Mouse (Mus musculus): ENCODE measurements at regions not wholly inside any gene's neighbourhood (a gene's known extent, or its start where the extent isn't known, plus 50 kb on each side); places are given as distances from the start of the nearest gene placed in this dataset.

DNA sequence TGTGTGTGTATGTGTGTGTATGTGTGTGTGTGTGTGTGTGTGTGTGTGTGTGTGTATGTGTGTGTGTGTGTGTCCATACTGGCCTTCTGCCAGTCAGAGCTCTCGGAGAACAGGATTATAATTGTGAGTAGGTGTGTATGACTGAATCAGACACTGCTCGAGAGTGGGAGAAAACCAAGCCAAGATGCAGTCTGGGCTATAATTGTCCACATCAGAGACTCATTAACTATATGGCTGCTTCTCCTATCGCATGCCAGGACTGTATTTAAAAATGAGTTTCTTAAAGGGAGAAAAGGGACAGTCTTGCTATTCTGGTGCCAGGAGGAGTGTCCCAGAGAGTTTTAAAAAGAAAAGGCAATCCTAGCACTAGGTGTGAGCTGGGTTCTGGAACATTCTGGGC, 58.7 kb upstream of the Adpgk start:
- ATAC-seq (ENCODE audit: low TSS enrichment): peak; percentile 92

DNA sequence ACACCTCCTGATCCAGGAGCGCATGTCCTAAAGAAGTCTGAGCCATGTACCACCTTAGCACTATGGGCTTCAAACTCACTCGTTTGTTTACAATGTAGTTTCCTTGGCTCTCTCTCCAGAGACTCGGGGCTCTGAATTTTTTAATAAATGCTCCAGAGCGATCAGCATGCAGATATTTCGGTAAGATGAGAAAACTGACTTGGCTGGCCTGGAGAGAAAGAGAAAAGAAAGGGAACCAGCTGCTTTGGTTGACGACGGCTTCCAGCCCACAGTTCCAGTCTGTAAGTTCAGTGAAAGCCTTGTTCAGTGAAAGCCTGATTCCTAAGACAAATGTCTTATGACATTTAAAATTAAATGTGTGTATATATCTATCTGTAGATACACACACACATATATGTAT, 59.4 kb upstream of the Adpgk start:
- no peak for ATAC-seq (ENCODE audit: low TSS enrichment)

DNA sequence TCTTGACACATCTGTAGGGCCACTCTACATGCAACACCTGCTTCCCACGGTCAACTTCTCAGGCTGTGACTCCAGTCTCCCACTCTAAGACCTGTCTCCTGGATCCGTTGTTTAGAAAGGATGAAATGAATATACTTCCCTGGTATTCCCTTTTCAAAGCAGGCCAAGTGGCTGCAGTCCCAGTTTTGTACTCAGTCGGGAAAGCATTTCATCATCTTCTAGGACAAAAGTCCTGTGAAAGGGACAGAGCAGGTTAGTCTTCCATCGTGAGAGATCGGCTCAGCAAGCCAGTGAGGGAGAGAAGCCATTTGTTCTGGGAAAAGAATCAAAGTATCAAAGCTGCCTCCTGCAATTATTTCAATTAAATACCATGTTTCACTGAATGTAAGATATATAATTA, 60.2 kb upstream of the Adpgk start:
- ATAC-seq (ENCODE audit: low TSS enrichment): no peak

DNA sequence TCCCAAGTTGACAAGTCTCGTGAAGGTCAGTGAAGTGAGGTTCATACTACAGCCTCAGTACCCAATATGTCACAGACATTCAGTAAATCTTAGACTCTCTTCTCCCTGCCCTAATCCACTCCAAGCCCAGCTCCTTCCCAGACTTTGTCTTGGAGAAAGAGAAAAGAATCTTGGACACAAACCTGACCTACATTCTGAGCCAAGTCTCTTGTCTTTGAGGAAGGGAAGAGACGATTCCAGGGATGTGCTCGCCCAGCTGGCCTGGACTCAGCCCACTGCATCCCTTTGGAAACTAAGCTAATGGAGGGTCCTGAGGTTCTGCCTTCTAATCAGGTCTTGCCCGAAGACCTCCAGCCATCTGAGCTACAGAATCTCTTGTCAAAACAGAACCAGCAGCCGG, 61.2 kb upstream of the Adpgk start:
- peak; percentile 53; the same call in 1 of the 2 replicates for ATAC-seq (ENCODE audit: low TSS enrichment)

DNA sequence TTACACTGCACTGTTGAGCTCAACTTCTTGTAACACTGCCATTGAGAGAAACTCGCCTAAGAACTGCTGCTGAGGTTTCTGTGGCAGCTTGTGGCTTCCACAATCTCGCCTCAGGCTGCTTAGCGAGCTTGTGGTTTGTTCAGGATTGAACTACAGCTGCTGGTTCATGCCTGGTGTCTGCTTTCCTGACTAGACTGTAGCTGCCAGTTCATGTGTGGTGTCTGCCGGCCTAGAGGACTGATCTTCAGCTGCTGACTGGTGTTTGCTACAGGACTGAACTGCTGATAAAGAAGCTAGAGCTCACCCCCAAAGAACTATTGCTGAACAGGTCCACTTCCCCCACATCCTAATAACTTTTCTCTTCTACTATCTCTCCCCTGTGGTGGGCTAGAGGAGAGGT, 63.4 kb upstream of the Adpgk start:
- no peak for ATAC-seq (ENCODE audit: low TSS enrichment)

DNA sequence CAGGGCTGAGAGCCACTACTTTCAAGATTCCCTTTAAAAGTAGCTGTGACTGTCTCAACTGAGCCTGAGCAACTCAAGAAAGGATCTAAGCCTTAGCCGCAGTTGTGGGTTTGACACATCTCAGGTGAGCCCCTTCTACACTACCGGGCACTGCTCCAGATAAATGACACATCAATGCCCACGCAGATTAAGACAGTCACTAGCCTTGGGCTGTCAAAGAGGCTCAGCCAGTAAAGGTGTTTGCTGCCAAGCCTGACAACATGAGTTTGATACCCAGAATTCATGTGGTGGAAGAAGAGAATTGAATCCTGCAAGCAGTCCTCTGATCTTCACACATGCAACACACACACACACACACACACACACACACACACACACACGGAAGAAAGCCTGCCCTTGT, 65.0 kb upstream of the Adpgk start:
- no peak for ATAC-seq (ENCODE audit: low TSS enrichment)

DNA sequence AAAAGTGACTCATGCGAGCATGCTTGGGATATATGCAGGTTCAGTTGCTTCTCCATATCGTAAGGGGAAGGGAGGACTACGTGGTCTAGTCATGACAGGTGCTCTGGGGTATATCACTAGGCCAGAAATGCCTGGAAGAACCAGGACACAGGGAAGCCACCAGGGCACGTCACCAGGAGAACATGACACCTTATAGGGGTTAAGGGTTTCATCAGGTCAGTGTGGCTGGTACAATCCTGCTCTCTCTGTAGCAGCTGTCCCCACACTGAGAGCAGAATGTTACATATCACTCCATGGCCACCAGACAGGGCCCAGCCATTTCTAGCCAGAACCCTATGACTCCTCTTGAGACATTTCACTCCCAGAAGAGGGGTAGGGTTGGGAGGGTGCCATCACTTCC, 72.1 kb upstream of the Adpgk start:
- ATAC-seq (ENCODE audit: low TSS enrichment): no peak

DNA sequence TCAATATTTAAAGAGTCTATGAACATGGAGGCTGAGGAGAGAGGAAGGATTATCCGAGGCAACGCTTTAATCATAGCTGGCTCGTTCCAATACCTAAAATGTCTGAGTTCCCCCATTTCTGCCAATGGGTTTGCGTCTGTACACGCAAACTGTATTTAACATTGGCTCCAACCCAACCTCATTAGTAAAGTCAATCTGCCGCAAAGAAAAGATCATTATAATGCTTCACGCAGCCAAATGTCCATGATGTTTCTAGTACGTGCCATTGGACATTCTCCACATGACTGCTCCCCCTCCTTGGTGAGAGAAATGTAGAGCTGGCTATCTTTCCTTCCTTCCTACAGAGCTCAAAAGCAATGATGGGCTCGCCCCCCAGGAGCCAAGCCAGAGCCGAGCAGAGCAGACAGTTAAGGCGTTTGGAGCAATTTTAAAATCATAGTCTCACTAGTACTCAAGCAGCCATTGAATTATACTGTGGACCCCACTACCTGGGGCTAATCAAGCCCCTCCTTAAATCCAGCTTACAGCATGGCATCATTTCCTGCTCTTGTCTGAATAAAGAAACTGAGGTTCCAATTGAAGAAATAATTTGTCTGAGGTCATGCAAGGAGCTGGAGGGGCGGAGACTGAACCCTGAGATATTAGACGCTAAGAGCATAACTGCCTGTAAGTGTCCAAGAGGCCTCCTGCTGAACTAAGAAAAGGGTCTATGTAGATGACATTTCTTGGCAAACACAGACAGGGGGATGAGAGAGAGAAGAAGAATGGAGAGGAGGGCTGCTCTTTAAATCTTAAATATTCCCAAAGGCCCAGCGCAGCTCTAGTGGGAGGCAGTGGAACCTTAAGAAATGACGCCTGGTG, 88.5 kb upstream of the Adpgk start:
- no peak for ATAC-seq (ENCODE audit: low TSS enrichment)

DNA sequence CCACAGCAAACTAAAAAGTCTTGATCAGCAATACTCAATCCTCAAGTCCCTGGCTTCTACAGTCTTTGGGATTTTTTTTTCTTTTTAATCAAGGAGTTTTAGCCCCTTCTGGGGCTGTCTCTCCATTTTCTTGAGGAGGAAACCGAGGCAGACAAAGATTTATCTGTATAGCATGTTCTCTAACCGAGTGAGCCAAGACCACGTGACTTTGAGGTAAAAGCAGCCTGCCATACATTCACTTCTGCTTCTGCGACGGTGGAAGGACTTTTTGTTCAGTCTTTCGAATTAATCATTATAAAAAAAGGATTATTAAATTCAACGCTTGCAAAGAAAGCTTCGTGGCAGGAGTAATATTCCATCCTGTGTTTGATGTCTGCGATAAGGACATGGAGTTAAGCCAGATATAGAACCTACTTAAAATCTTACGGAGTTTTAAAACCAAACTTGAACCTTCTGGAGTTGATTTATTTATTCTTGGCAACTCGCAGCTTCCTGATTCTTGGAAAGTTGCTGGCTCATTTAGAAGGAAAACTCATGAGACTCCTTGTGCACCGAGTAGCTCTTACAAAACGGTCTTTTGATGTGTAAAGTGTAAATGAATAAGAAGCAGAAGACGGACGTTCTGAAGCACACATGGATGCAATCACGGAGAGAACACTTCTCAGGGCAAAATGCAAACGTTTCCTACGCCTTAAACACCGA, 91.7 kb upstream of the Adpgk start:
- ATAC-seq (ENCODE audit: low TSS enrichment): no peak

DNA sequence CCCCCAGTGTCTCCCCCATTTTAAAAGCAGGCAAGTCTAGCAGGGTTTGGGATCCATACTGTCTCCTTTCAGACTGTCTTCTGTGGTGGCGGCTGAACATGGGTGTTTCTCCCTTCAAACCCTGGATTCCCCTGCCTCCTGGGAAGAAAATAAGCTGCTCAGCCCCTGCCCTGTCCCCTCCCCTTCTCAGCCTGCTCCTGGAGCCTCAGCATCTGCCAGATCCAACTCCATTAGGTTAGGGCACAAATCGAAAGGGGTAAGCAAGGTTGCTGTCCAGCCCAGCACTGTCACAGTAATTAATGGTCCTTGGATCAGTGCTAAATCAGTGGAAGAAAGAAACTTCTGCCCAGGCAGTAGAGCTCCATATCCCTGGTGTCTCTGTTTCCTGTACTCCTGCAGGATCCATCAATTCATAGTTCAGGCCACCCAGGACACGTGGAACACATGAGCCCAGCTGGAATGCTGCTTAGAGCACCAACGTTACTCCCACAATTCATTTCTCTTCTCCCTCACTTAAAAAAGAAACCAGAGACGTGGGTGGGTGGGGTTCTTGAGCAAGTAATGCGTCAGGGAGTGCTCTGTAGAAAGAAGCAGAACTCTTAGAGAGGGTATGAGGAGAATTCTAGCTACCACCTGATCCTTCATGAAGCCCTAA, 93.0 kb upstream of the Adpgk start:
- ATAC-seq (ENCODE audit: low TSS enrichment): peak; percentile 62

DNA sequence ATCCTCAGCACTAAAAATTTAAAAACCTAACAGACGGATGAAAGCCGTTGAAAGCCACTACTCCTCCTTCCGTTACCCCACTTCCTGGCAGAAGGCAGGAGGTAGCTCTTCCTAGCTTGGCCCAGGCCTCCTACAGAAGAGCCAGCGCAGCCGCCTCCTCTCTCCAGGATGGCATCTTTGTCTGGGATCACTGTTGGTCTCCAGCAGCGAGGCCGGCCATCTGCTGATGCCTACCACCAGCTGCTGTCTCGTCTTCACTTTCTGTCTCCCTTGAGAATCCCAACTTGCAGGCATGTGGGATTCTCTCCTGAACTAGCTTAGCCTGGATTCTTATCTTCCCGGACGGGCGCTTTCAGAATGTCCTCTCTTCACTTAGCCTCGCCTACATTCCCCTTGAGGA, 93.9 kb upstream of the Adpgk start:
- ATAC-seq (ENCODE audit: low TSS enrichment): peak; percentile 89

DNA sequence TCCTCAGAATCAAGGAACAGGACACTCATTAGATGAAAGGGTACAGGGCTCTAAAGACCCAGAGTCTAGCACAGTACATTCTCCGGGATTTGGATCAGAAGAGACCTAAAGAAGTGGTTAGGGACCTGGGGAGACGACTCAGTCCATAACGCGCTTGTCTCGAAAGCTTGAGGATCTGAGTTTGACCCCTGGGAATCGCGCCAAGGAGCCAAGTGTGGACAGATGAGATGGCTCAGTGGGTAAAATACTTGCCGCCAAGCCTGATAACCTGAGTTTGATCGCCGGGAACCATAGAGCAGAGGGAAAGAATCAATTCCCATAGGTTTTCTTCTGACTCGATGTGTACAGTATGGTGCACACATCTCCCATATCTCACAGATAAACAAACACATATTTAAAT, 97.4 kb upstream of the Adpgk start:
- ATAC-seq (ENCODE audit: low TSS enrichment): no peak

DNA sequence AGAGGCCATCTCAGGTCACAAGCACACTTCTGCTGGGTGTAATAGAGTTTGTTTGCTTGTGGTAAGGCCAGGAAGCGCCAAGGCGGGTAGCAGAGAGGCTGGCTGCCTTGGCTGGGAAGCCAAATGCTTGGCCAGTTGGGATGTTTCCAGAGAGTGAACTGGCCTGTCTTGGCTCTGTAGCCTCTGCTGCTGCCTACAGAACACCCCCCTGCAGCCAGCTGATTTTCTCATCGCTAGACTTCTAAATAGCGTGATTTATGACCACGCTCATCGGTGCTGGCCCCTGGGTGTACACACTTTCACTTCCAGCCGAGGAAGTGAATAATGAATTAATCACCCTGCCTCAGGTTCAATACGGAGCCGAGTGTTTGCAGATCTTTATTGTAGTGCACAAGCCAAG, 102.2 kb upstream of the Adpgk start:
- ATAC-seq (ENCODE audit: low TSS enrichment): no peak

DNA sequence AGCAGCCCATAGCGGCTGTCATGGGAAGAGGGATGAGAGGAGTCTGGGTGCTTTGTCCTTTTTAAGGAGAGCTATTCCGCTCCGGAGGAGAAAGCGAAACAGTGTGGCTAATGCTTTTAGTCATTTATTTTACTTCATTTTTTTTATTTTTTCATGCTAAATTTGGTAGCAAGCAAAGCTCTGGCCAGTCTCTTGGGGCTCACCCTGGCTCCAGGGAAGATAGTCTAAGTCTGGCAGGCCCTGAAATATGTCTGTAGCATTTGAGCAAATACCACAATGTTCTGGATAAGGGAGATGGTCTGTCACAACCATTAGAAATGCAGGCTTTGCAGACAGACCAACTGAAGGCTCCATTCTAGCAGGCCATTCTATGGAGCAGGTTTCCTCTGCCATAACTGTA, 102.9 kb upstream of the Adpgk start:
- ATAC-seq (ENCODE audit: low TSS enrichment): no peak

DNA sequence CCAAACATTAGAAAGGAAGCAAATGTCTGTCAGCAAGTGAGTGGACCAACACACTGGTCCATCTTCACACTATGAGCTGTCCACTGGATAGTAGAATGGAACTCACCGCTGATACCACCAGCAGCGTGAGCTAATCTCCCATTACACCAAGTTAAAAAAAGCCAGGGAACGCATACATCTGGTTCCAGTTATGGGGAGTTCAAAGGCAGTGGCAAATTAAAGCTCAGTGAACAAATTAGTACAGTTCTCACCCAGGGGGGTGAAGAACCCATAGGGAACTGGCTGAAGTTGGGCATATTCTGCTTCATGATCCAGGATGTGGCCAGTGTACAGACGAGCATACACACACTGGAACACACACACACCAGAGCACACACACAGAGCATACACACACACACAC, 105.0 kb upstream of the Adpgk start:
- ATAC-seq (ENCODE audit: low TSS enrichment): no peak

DNA sequence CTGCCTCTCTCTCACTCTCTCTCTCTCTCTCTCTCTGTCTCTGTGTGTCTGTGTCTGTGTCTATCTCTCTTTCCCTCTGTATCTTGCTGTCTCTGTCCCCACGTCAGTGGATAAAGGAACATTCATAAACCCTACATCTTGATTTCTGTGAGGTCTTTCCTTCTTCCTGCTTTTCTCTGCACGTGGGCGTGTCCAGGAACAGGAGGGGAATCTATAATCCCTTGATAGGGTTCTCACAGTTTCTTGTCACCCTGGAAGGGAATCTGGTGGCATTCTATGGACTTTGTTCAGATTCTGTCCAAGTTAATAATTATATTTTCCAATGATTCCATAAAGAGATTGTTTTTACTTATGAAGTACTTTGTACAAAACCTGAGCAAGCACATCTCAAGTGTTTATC, 107.3 kb upstream of the Adpgk start:
- ATAC-seq (ENCODE audit: low TSS enrichment): no peak

DNA sequence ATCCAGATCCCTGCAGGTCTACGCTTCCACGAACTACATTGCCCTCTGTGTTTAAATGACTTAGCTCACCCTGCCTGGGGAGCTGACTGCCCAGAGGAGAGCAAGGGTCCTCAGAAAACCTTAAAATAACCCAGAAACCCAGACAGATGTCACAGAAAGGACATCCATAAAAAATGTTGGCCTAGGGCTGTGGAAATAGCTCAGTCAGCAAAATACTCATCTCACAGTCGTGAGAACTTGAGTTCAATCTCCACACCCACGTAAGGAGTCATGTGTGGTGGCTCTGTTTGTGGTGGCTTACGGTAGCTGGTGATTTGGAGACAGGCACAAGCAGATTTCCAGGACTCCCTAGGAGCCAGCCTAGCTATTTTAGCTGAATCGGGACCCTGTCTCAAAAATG, 108.5 kb upstream of the Adpgk start:
- ATAC-seq (ENCODE audit: low TSS enrichment): peak; percentile 65; the same call in 1 of the 2 replicates

DNA sequence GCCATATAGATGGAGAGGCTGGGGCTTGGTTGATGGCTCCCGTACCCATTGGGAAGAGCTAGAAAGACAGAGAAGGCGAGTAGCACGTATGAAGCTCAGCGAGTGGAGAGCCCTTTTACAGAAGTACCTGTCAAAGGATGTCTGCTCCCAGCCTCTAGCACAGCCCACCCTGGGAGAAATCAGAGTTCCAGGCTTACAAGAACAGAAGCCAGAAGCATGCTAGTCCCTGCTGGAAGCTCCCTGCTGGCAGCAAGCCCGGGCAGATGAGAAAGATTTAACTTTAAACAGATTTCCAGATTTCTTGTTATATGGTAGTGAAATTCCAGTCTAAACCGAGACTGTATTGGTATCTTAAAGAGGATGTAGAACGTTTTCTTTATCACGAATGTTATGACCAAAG, 108.9 kb upstream of the Adpgk start:
- ATAC-seq (ENCODE audit: low TSS enrichment): peak; percentile 84

DNA sequence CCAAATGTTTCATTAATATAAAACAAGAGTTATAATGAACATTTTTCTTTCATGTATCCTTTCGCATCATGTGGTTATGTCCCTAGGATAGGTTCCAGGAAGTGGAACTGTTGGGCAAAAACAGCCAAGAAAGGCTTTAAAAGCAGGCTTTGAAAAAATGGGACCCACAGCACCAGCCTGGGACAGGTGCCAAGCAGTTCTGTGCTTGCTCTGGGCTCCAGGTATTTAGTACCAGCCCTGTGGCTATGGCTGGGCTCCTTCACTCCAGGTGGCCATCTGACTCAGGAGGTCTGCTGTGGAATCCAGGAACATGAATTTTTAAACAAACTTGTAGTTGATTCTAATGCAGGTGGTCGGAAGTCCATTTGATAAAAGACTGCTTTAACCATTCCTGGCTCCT, 119.8 kb upstream of the Adpgk start:
- no peak for ATAC-seq (ENCODE audit: low TSS enrichment)

DNA sequence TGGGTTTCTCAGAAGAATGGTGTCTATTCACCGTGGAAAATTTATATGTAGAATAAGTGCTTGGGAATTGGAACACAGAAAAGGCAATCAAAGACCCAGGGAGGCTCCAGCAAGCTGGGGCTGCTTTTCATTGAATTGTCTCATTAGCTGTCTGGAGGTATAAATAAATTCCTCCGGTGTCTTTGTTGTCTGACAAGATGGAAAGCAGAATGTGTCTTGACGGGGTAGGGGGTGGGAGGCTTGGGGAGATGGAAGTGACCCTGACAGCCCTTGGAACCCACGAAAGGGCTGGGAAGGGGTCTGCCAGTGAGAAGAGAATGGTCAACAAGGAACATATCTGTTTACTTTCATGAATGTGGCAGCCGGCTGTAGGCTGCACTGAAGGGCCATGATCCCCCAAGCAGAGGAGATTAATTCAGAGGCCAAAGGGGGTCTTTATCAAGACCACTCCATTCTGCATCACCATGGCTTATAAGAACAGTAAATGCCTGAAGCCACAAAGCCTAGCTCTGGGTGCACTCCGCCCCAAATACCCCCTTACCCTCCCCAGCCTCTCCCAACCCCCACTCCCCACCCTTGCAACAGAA, 127.2 kb upstream of the Neo1 start:
- ATAC-seq (ENCODE audit: low TSS enrichment): no peak

DNA sequence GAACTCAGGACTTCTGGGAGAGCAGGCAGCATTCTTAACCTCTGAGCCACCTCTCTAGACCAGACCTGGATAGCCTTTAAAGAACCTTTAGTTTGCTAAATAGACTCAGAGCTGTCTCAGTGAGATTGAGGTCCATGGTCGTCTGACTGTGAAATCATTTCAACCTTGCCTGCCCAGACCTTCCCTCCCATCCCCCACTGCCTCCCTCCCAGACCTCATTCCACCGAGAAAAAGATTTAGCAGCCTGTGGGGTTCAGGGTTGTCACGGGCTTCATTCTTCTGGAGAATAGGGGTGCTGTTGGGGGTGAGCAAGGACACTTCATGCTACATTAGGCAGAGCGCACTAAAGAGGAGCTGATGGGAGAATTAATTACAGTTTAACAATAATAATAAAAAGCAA, 126.7 kb upstream of the Neo1 start:
- ATAC-seq (ENCODE audit: low TSS enrichment): no peak

DNA sequence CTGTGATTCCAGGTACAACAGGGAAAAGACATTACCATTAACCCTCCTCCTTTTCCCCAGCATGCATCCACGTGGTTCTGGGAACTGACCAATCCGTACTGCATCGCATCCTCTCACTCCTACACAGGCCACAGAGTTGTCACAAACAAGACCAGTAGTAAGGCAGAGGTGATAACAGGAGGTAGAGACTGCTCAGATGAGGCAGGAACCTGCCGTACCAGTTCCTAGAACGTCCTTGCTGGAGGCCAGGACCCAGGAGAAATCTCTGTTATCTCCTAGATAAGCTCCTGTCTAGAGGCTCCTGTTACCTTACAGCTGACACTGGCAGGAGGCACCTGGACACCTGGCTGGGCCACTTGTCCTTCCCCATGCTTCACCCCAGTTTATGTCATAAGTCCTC, 121.4 kb upstream of the Neo1 start:
- no peak for ATAC-seq (ENCODE audit: low TSS enrichment)

DNA sequence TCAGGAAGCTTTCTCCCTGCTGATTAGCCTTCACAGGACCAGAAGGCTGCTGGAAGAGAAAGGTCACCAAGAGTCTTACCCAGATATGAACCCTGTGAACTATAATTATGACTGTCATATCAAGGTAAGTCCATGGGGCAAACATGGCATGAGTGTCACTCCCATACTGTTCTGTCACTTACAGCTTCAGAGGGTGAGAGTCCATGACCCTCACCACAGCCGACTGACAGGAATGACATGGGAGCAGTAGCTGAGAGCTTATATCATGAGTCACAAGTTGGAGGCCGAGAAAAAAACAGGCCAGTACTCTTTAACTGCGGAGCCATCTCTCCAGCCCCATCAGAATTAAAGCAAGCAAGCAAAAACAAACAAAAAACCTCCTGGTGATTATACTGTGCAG, 117.7 kb upstream of the Neo1 start:
- ATAC-seq (ENCODE audit: low TSS enrichment): no peak

Measured in frontal cortex, adult (tissue).